In the genomic region with DNA sequence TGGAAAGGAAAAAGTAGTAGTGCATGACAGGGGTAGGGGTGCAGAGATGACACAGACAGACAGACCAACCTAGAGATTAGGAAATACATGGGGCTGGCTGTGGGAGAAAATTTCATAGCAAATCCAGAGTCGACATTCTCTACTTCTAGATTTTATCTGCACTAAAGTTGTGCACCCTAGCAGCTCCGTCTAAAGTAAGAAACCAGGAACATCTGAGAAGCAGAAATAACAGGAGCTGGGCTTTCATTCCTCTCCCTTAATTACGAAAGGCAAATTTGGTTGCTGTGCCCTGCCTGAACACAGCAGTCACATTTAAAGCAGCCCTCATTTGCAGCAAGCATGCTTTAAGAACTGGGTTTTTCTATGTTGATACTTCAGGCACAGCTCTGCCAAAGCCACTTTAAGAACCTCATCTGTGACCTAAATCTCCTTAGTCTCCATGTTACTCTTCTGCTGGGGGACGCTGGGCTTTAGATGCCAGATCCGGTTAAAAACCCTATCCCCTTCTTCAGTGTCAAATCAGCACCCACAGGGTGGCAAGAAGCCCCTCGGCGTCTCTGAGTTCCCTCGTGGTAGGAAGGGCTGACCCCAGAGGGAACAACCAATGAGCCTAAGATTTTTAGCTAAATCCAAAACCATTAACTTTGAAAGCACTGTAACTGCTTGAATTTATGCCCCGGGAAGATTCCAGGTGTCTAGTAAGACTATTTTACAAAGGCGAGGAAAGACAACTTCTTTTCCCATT, we compare ENCODE assay signal across 8 mouse cellular contexts.
A peak's percentile ranks its signal among the peaks of the same experiment; 100 is the strongest.
DNase-seq lines count a peak whose midpoint lies in the region; ATAC-seq and TF ChIP-seq lines count a peak whose summit lies in the region.

No protein-coding gene starts in this region.

- 0 out of 2 replicates have a peak overlapping the region, but pooled peaks have one; percentile 5 for H3K4me3 ChIP-seq in embryonic facial prominence, embryonic 12.5 days
- no peak overlapping the region for H3K4me3 ChIP-seq in embryonic facial prominence, embryonic 10.5 days
- H3K4me3 ChIP-seq in megakaryocyte, embryonic 14.5 days (replicated peaks) = peak overlapping the region; percentile 94
- peak overlapping the region; percentile 84 to 85 for H3K4me3 ChIP-seq in liver, embryonic 14.5 days (ENCODE audit: insufficient read depth in 1 of 2, low read depth in 2 of 2, low read length in 2 of 2)

- intact Hi-C loops in left cerebral cortex, postnatal 10 days (cut with DNase I) = loop anchor here (5.0 kb wide), 4 partner anchors 179 to 839 kb away; no protein-coding TSS in a partner anchor

- no peak for DNase-seq in embryonic facial prominence, embryonic 10.5 days (ENCODE audit: low spot score)
- no peak for DNase-seq in liver, embryonic 14.5 days (ENCODE audit: low read depth in 3 of 3, low spot score in 3 of 3)
- DNase-seq in telencephalon, adult 2 months (ENCODE audit: low read depth, low spot score) = peak; percentile 46
- DNase-seq in left cerebral cortex, postnatal 10 days (ENCODE audit: extremely low spot score in 1 of 2, low spot score in 2 of 2) = no peak
- DNase-seq in c-Kit-positive CD71-positive TER-119-positive erythroid progenitor cells, embryonic 14.5 days (ENCODE audit: low spot score) = no peak

- H3K9me3 ChIP-seq in embryonic facial prominence, embryonic 12.5 days = no peaks in the 10 kb centered on the region
- H3K9me3 ChIP-seq in embryonic facial prominence, embryonic 10.5 days = no peaks in the 10 kb centered on the region
- H3K9me3 ChIP-seq in megakaryocyte, embryonic 14.5 days = no peaks in the 10 kb centered on the region
- H3K9me3 ChIP-seq in liver, embryonic 14.5 days (ENCODE audit: control insufficient read depth, low read length) = no peaks in the 10 kb centered on the region

- 54% methylated on average over 10 of the region's 10 CpGs for WGBS in embryonic facial prominence, embryonic 12.5 days
- WGBS in embryonic facial prominence, embryonic 10.5 days = 59% methylated on average over 10 of the region's 10 CpGs
- 60% methylated on average over 10 of the region's 10 CpGs for WGBS in liver, embryonic 14.5 days (ENCODE audit: insufficient replicate concordance)

- H3K27ac ChIP-seq in embryonic facial prominence, embryonic 12.5 days = 0 out of 2 replicates have a peak overlapping the region, but pooled peaks have one; percentile 0
- no peak overlapping the region for H3K27ac ChIP-seq in embryonic facial prominence, embryonic 10.5 days (replicated peaks)
- peak overlapping the region; percentile 93 for H3K27ac ChIP-seq in liver, embryonic 14.5 days

- H3K36me3 ChIP-seq in embryonic facial prominence, embryonic 12.5 days = peaks cover 34% of the 10 kb centered on the region
- peaks cover 30% of the 10 kb centered on the region for H3K36me3 ChIP-seq in embryonic facial prominence, embryonic 10.5 days (replicated peaks)
- peaks cover 49% of the 10 kb centered on the region for H3K36me3 ChIP-seq in megakaryocyte, embryonic 14.5 days (replicated peaks; ENCODE audit: low read length)
- peaks cover 39% of the 10 kb centered on the region for H3K36me3 ChIP-seq in liver, embryonic 14.5 days (replicated peaks; ENCODE audit: control insufficient read depth, insufficient read depth, low read depth)

- H3K27me3 ChIP-seq in embryonic facial prominence, embryonic 12.5 days = no peaks in the 10 kb centered on the region
- peaks cover 6% of the 10 kb centered on the region; the same call in 1 of the 2 replicates for H3K27me3 ChIP-seq in embryonic facial prominence, embryonic 10.5 days (replicated peaks; ENCODE audit: low read depth, poor library complexity, severe bottlenecking)
- no peaks in the 10 kb centered on the region for H3K27me3 ChIP-seq in megakaryocyte, embryonic 14.5 days (replicated peaks)
- H3K27me3 ChIP-seq in liver, embryonic 14.5 days (ENCODE audit: control insufficient read depth, insufficient read depth, low read length) = no peaks in the 10 kb centered on the region

- ATAC-seq in embryonic facial prominence, embryonic 12.5 days (ENCODE audit: insufficient number of reproducible peaks, insufficient read depth, low FRiP score, low TSS enrichment) = no peak
- no peak for ATAC-seq in megakaryocyte, adult 5-6 weeks (ENCODE audit: poor library complexity, severe bottlenecking)
- no peak for ATAC-seq in liver, embryonic 14.5 days (ENCODE audit: insufficient read depth)

- peak overlapping the region; percentile 22 for H3K4me2 ChIP-seq in embryonic facial prominence, embryonic 12.5 days (replicated peaks)
- peak overlapping the region; percentile 92 for H3K4me2 ChIP-seq in liver, embryonic 14.5 days (ENCODE audit: low read depth)

- TF ChIP-seq EP300 in liver, embryonic 14.5 days (IDR thresholded peaks at IDR 0.05; ENCODE audit: low read depth) = no peak

- no peak for TF ChIP-seq CTCF in liver, embryonic 14.5 days (IDR thresholded peaks at IDR 0.05; ENCODE audit: low read depth)

- peaks cover 25% of the 10 kb centered on the region for H3K4me1 ChIP-seq in embryonic facial prominence, embryonic 12.5 days
- peaks cover 48% of the 10 kb centered on the region for H3K4me1 ChIP-seq in embryonic facial prominence, embryonic 10.5 days
- peaks cover 66% of the 10 kb centered on the region for H3K4me1 ChIP-seq in megakaryocyte, embryonic 14.5 days
- peaks cover 28 to 38% of the 10 kb centered on the region in 2 experiments for H3K4me1 ChIP-seq in liver, embryonic 14.5 days (replicated peaks; ENCODE audit: control insufficient read depth in 2 of 2, insufficient read depth in 2 of 2, low read length in 1 of 2)

- no peak overlapping the region for H3K9ac ChIP-seq in embryonic facial prominence, embryonic 12.5 days
- H3K9ac ChIP-seq in liver, embryonic 14.5 days (replicated peaks) = peak overlapping the region; percentile 93
